Mouse (Mus musculus) heart, embryonic 14.5 days (tissue): ENCODE measurements around the gene Papln. TPM values are rescaled to one million over a fixed set of nuclear protein-coding genes. Genes with fewer than 3 reads are reported as not detected.

ENCODE experiments used
- ATAC-seq: fragments of 200-750 bp; cut with Nextera tagmentation; 2 replicates; pipeline ENCODE4 v1.8.0; 2017; ENCODE audit warnings: low read depth, moderate TSS enrichment; ENCODE audit not compliant: insufficient number of reproducible peaks, insufficient read depth, low FRiP score
- H3K27ac ChIP-seq, 2 experiments: fragments of 200-500 bp in 1 of 2; fragments of 300-500 bp in 1 of 2; sonication (generic) in 1 of 2; replicated peaks in 1 of 2; 2 replicates each; pipeline ENCODE4 v1.5.1; 2012 to 2014; ENCODE audit warnings: low read depth in 2 of 2, low read length in 2 of 2, control low read depth in 1 of 2, mild to moderate bottlenecking in 1 of 2, mixed read lengths in 1 of 2; ENCODE audit not compliant: control insufficient read depth in 1 of 2, insufficient read depth in 1 of 2
- H3K27me3 ChIP-seq: fragments of 300-500 bp; sonication (generic); 2 replicates; pipeline ENCODE4 v1.6.1; 2014; ENCODE audit warnings: mild to moderate bottlenecking, low read length, control low read depth; ENCODE audit not compliant: control insufficient read depth, insufficient read depth
- H3K36me3 ChIP-seq: fragments of 300-500 bp; sonication (generic); 2 replicates; pipeline ENCODE4 v1.6.1; 2014; ENCODE audit warnings: mild to moderate bottlenecking, control low read depth, low read length, mixed read lengths; ENCODE audit not compliant: control insufficient read depth, insufficient read depth
- H3K4me1 ChIP-seq, 2 experiments: fragments of 200-500 bp in 1 of 2; fragments of 300-500 bp in 1 of 2; sonication (generic) in 1 of 2; 2 replicates each; pipeline ENCODE4 v1.6.1; 2012 to 2014; ENCODE audit warnings: low read length in 2 of 2, control low read depth in 1 of 2, mixed read lengths in 1 of 2; ENCODE audit not compliant: control insufficient read depth in 2 of 2, insufficient read depth in 2 of 2
- H3K4me2 ChIP-seq: fragments of 300-500 bp; sonication (generic); 2 replicates; pipeline ENCODE4 v1.6.1; 2014; ENCODE audit warnings: mild to moderate bottlenecking, low read length
- H3K4me3 ChIP-seq, 2 experiments: fragments of 200-500 bp in 1 of 2; fragments of 300-500 bp in 1 of 2; sonication (generic) in 1 of 2; 2 replicates each; pipeline ENCODE4 v1.5.1; 2012 to 2014; ENCODE audit warnings: low read length in 2 of 2, mild to moderate bottlenecking in 2 of 2, control low read depth in 1 of 2, low read depth in 1 of 2, moderate library complexity in 1 of 2; ENCODE audit not compliant: control insufficient read depth in 1 of 2, insufficient read depth in 1 of 2
- H3K9ac ChIP-seq: fragments of 300-500 bp; sonication (generic); 2 replicates; pipeline ENCODE4 v1.6.1; 2014; ENCODE audit warnings: mild to moderate bottlenecking, low read length
- H3K9me3 ChIP-seq: fragments of 300-500 bp; sonication (generic); 2 replicates; pipeline ENCODE4 v1.6.1; 2016; ENCODE audit warnings: low read length, control low read depth; ENCODE audit not compliant: control insufficient read depth
- WGBS: fragments of 180-500 bp; shearing (Covaris S2); extraction: QIAGEN DNeasy Blood & Tissue Kit; methylation state at CpG from one replicate; pipeline ENCODE4 v1.1.7; 2014; 5-methylcytosine and 5-hydroxymethylcytosine counted together
- polyA plus RNA-seq: library from polyadenylated mRNA; unstranded; fragments of >200 nt; fragmentation: Nextera tagmentation; extraction: Ambion mirVana; gene quantifications from 2 replicates; pipeline ENCODE4 v1.2.1, GENCODE M21; 2014

Papln gene
- polyA plus RNA-seq, 1 experiment from 2014 or later = 0.22 TPM

DNA sequence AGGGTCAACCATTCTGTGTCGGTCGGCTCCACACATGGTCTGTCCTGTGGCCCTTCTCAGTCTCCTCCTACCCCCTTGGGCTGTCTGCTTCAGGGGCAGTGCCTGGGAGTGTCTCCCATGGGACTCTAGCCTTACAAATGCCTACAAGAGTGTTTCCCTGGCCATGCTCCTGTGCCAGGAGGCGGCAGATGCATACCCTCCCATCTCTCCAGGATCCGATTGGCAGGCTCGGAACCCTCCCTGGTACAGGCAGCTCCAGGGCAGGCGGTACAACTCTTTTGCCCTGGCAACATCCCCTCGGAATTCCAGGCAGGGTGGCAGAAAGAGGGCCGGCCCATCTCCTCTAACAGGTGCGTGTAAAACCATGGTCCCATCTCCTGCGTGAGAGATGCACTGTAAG is 19.2 kb downstream of the Papln start:
- no peak overlapping the region for H3K9ac ChIP-seq
- H3K4me2 ChIP-seq = no peak overlapping the region
- no peaks in the 10 kb centered on the region for H3K36me3 ChIP-seq
- no peak overlapping the region for H3K4me3 ChIP-seq
- H3K27ac ChIP-seq = no peak overlapping the region
- WGBS = 76% methylated on average over 10 of the region's 10 CpGs
- H3K9me3 ChIP-seq = no peaks in the 10 kb centered on the region
- no peaks in the 10 kb centered on the region for H3K4me1 ChIP-seq
- no peak for ATAC-seq
- H3K27me3 ChIP-seq = peaks cover 3% of the 10 kb centered on the region; the same call in 1 of the 2 replicates

DNA sequence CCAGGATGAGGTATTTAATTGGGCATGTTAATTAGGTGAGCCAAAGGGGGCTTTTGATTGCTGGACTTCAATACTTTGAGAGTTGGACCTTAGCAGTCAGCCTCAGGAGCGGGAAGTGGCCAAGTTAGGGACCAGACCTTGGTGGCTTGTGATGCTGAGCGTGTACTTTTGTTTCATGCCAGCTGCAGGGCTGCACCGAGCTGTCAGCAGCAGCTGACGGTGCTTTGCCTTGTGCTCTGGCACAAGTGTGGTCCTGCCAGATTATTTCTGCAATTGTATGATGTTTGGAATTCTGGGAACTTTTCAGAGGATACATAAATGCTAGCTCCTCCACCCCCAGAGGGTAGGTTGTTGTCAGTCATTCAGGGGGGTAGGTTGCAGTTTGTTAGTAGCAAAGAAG is 21.9 kb downstream of the Papln start:
- no peak overlapping the region for H3K9ac ChIP-seq
- no peak overlapping the region for H3K4me3 ChIP-seq
- no peaks in the 10 kb centered on the region for H3K36me3 ChIP-seq
- no peaks in the 10 kb centered on the region for H3K9me3 ChIP-seq
- H3K27ac ChIP-seq = no peak overlapping the region
- WGBS = 62% methylated on average over 4 of the region's 4 CpGs
- H3K27me3 ChIP-seq = peaks cover 3% of the 10 kb centered on the region; the same call in 1 of the 2 replicates
- no peaks in the 10 kb centered on the region for H3K4me1 ChIP-seq
- no peak overlapping the region for H3K4me2 ChIP-seq
- ATAC-seq = no peak

DNA sequence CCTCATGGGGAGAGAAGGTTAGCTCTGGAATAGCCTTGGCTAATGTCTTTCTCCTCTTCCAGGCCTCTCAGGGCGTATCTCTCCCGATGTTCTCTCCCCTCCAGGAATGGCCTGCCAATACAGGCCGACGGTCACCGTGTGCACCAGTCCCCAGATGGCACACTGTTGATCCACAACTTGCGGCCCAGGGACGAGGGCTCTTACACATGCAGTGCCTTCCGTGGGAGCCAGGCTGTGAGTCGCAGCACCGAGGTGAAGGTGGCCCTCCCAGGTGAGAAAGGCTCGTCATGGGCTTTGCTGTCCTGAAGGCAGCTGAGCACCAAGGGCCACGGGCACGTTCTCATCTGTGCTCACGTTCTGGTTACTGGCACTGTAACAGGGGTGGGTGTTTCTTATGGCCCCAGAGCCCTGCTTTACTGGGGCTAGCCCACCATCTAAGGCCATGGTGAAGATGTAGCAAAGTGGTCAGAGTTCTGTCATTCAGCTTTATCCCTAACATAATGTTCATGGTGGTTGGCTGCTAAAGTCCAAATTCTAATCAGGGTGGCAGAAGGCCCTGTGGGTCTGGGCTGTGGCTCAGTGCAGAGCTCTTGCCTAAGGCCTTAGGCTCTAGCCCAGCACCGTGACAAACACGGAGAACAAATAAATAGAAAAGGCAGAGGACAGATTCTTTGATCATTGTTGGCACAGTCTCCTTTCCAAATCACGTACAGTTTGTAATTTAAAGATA is 25.8 kb downstream of the Papln start:
- 89% methylated on average over 17 of the region's 17 CpGs for WGBS

GRCm38 (mm10) chr12:83789781-83790140 is 26.3 kb downstream of the Papln start:
- Histone ChIP-seq H3K4me2 (no peak overlapping the region), H3K27ac (no peak overlapping the region), H3K36me3 (peaks cover 38% of the 10 kb centered on the region), H3K4me3 (no peak overlapping the region), H3K9ac (no peak overlapping the region), H3K9me3 (no peaks in the 10 kb centered on the region), H3K4me1 (peaks cover 3 to 5% of the 10 kb centered on the region in 2 experiments; a peak in 1 of 4 replicates), H3K27me3 (no peaks in the 10 kb centered on the region)
- 60% methylated on average over 4 of the region's 4 CpGs for WGBS
- no peak for ATAC-seq

More for the DNA sequence above, 25.8 kb downstream of the Papln start:
- H3K4me2 ChIP-seq = no peak overlapping the region
- H3K36me3 ChIP-seq = peaks cover 32% of the 10 kb centered on the region
- no peaks in the 10 kb centered on the region for H3K9me3 ChIP-seq
- H3K4me1 ChIP-seq = peaks cover 3 to 5% of the 10 kb centered on the region in 2 experiments; a peak in 1 of 4 replicates
- H3K27me3 ChIP-seq = no peaks in the 10 kb centered on the region
- no peak for ATAC-seq
- H3K9ac ChIP-seq = no peak overlapping the region
- H3K4me3 ChIP-seq = no peak overlapping the region
- H3K27ac ChIP-seq = no peak overlapping the region

DNA sequence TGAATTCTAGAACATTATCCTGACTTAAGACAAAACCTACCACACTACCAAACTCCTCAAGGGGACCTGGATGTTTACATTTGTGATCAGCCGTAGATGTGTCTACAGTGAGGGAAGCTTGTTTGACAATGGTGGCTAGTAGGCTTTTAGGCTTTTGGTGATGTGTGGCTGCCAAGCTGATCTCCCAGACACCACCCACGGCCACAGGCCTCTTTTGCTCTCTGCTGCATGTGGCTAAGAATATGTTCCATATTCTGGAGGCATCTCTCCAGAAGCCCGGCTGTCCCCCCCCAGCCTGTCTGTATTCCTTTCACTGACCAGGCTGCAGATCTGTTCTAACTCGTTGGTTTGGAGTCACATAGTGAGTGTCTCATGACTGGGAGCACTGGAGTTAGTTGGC is 27.3 kb downstream of the Papln start:
- Histone ChIP-seq H3K4me2 (no peak overlapping the region), H3K9ac (no peak overlapping the region), H3K36me3 (peaks cover 47% of the 10 kb centered on the region), H3K4me1 (peaks cover 3 to 5% of the 10 kb centered on the region in 2 experiments; a peak in 1 of 4 replicates), H3K27ac (no peak overlapping the region), H3K27me3 (no peaks in the 10 kb centered on the region), H3K9me3 (no peaks in the 10 kb centered on the region), H3K4me3 (no peak overlapping the region)
- WGBS = 76% methylated on average over 4 of the region's 4 CpGs
- no peak for ATAC-seq

DNA sequence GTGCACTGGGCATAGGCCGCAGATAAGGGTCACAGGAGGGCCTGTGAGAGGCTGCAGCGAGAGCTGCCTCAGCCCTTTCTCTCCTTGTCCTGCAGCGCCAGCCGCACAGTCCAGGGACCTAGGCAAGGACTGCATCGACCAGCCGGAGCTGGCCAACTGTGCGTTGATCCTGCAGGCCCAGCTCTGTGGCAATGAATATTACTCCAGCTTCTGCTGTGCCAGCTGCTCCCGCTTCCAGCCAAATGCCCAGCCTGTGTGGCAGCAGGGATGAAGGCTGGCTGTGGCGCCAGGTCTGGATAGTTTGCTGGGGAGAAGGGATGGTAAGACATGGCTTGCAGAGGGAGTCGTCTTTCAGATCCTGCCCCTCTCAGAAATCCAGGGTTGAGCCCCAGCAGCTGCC is 28.3 kb downstream of the Papln start:
- Histone ChIP-seq H3K27ac (no peak overlapping the region), H3K4me3 (no peak overlapping the region), H3K36me3 (peaks cover 56% of the 10 kb centered on the region), H3K4me1 (peaks cover 3 to 5% of the 10 kb centered on the region in 2 experiments; a peak in 1 of 4 replicates), H3K27me3 (no peaks in the 10 kb centered on the region), H3K9ac (no peak overlapping the region), H3K4me2 (no peak overlapping the region), H3K9me3 (no peaks in the 10 kb centered on the region)
- 66% methylated on average over 10 of the region's 10 CpGs for WGBS
- ATAC-seq = no peak

DNA sequence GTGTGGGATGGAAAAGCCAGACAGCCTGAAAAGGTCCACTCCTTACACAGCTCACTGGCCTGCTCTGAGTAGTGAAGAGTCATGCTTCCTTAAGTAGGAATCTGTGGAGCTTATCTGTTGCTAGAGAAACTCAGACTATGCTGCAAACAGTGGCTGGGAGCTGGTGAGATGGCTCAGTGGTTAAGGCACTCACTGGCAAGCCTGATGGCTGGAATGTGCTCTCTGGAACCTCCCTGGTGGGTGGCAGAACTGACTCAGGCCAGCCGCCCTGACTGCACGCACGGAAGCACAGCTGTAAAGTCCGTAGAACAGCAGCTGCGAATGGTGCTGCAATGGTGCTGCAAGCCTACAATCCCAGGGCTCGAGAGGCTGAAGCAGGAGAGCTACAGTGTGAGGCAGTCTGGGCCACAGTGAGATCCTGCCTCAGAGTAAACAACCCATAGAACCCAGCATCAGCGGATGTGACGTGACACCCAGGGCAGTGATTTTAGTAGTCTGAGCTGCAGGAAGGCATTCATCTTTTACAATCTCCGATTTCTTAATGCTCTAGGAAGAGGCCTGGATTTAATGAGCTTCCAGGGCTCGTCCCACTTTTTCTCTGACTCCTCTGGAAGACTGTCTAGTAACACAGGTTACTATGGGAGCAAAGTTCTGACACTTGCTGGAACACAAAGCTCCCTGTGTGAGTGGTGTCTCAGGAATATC is 29.4 kb downstream of the Papln start:
- Histone ChIP-seq H3K9ac (no peak overlapping the region), H3K9me3 (no peaks in the 10 kb centered on the region), H3K4me3 (no peak overlapping the region), H3K4me1 (peaks cover 3 to 5% of the 10 kb centered on the region in 2 experiments; a peak in 1 of 4 replicates), H3K4me2 (no peak overlapping the region), H3K27ac (no peak overlapping the region), H3K36me3 (peaks cover 65% of the 10 kb centered on the region), H3K27me3 (no peaks in the 10 kb centered on the region)
- ATAC-seq = no peak
- WGBS = 72% methylated on average over 10 of the region's 10 CpGs
